Mouse (Mus musculus): Measurements from ENCODE around the gene Gtpbp3.

DNA sequence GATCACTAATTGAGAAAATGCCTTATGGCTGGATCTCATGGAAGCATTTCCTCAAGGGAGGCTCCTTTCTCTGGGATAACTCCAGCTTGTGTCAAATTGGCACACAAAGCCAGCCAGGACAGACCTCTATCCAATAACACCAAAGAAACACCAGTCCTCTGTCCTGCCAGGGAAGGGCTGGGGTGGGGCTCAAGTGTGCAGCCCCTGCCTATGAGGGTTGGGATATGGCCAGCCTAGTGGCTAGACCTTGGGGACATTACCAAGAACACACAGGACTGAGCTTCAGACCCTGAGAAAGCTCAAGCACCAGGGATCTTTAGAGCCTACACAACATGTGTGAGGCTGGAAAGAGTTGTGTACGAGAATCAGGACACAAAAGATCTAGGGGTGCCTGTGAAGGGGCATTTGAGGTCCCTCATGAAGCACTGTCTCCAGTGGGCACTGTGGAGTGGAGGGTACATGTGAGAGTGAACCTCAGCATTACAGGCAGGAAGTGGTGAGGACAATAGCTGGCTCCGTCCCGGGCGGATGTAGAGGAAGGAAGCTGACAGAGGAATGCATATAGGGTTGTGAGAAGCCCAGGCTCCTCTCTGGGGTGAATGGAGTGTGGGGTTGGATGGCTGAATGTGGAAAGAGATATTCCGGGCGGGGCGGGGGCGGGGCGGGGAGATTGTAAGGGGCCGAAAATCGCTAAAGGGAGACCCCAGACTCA is 40.6 kb downstream of the Gtpbp3 start:
- no peak for TF ChIP-seq CTCF (IDR thresholded peaks at IDR 0.05)
- TF ChIP-seq POLR2A (IDR thresholded peaks at IDR 0.05; ENCODE audit: insufficient read depth, low read depth, low read length) = peak; percentile 57; the same call in 1 of the 2 replicates
